Mouse (Mus musculus) limb, embryonic 10.5 days (tissue): ENCODE results near the gene Gm17545. TPM values are rescaled to one million over a fixed set of nuclear protein-coding genes. Genes with fewer than 3 reads are reported as not detected.

Experiments
- DNase-seq: peaks from one replicate; pipeline ENCODE4 v3.0.0-alpha.2; 2017; ENCODE audit warnings: low spot score
- H3K27ac ChIP-seq: fragments of 300-500 bp; sonication (generic); 2 replicates; pipeline ENCODE4 v1.5.1; 2016; ENCODE audit warnings: mild to moderate bottlenecking
- H3K27me3 ChIP-seq: fragments of 300-500 bp; sonication (generic); 2 replicates; pipeline ENCODE4 v1.6.1; 2016; ENCODE audit warnings: low read depth, mild to moderate bottlenecking; ENCODE audit not compliant: poor library complexity, severe bottlenecking
- H3K36me3 ChIP-seq: fragments of 300-500 bp; sonication (generic); 2 replicates; pipeline ENCODE4 v1.6.1; 2016; ENCODE audit warnings: mild to moderate bottlenecking, moderate library complexity
- H3K4me1 ChIP-seq: fragments of 300-500 bp; sonication (generic); 2 replicates; pipeline ENCODE4 v1.6.1; 2016
- H3K4me3 ChIP-seq: fragments of 300-500 bp; sonication (generic); 2 replicates; pipeline ENCODE4 v1.5.1; 2016; ENCODE audit warnings: mild to moderate bottlenecking, moderate library complexity
- H3K9me3 ChIP-seq: fragments of 300-500 bp; sonication (generic); replicated peaks from 2 replicates; pipeline ENCODE4 v1.6.1; 2016; ENCODE audit warnings: mild to moderate bottlenecking
- WGBS: fragments of 180-500 bp; shearing (Covaris S2); methylation state at CpG from one replicate; pipeline ENCODE4 v1.1.7; 2016; 5-methylcytosine and 5-hydroxymethylcytosine counted together
- polyA plus RNA-seq: library from polyadenylated mRNA; unstranded; fragments of >200 nt; fragmentation: Nextera tagmentation; extraction: Ambion mirVana; gene quantifications from 2 replicates; pipeline ENCODE4 v1.2.1, GENCODE M21; 2016

The Gm17545 gene
- polyA plus RNA-seq, 1 experiment from 2014 or later, result not detected

DNA sequence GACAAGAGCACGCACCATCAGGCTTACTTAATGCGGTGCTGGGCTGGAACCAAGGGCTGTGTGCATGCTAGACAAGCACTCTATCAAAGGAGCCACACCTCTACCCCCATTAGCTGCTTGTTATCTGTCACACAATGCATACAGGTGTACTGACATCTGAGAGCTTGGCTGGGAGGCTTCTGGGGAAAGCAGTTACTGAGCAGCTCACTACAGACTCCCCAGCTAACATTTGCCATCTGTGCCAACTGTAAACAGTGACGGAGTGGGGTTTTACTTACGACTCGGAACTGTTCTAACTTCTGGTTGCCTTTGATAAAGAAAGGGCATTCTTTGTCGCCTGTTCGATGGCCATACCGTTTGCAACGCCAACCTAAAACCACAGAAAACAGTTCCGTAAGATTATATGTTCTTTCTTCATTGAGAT lies 577 bp upstream of the Gm17545 start:
- no peaks in the 10 kb centered on the region for H3K9me3 ChIP-seq
- H3K4me1 ChIP-seq, result no peaks in the 10 kb centered on the region
- H3K27ac ChIP-seq, result no peak overlapping the region
- peaks cover 98% of the 10 kb centered on the region for H3K36me3 ChIP-seq
- H3K4me3 ChIP-seq, result no peak overlapping the region
- 96% methylated on average over 10 of the region's 10 CpGs for WGBS
- no peaks in the 10 kb centered on the region for H3K27me3 ChIP-seq
- DNase-seq, result no peak

- Histone ChIP-seq H3K9me3 (no peaks in the 10 kb centered on the region), H3K4me3 (no peak overlapping the region), H3K27ac (no peak overlapping the region), H3K27me3 (no peaks in the 10 kb centered on the region), H3K4me1 (no peaks in the 10 kb centered on the region), H3K36me3 (peaks cover 86% of the 10 kb centered on the region)
- DNase-seq, result no peak
These were observed 951 bp downstream of the Gm17545 start for GRCm38 (mm10) chr9:22455041-22455440.

DNA sequence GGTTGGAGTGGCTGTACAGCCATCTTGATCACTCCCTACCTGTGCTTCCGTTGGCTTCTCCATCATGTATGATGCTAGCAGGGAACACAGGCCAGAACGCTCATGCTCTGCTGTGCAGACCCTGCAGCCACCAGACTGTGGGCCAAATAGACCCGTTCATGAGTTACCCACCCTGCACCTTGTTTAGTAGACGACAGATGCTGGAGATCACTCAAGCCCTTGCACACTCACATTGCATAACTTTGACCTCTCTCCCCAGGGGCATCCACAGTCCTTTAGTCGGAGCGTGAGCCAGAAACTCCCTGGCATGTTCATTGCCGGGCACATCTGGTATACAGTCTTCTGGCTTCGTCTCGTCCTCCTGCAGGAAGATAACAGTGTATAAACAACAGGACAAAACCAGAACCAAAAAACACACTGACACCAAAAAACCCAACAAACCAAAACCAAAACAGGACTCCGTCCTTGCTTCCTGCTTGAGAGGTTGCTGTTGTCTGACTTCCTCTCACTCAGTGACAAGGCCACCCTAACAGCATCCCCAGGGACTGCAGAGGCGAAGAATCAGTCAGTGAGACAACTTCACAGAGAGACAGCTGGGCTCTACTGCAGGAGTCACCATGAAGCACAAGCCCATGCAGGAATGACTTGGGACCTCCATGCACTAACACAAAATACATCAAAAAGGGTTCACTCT lies 3.2 kb downstream of the Gm17545 start:
- no peak for DNase-seq
- peaks cover 80% of the 10 kb centered on the region for H3K36me3 ChIP-seq
- no peaks in the 10 kb centered on the region for H3K4me1 ChIP-seq
- H3K27ac ChIP-seq, result no peak overlapping the region
- no peaks in the 10 kb centered on the region for H3K27me3 ChIP-seq
- no peaks in the 10 kb centered on the region for H3K9me3 ChIP-seq
- 94% methylated on average over 11 of the region's 11 CpGs for WGBS
- no peak overlapping the region for H3K4me3 ChIP-seq

DNA sequence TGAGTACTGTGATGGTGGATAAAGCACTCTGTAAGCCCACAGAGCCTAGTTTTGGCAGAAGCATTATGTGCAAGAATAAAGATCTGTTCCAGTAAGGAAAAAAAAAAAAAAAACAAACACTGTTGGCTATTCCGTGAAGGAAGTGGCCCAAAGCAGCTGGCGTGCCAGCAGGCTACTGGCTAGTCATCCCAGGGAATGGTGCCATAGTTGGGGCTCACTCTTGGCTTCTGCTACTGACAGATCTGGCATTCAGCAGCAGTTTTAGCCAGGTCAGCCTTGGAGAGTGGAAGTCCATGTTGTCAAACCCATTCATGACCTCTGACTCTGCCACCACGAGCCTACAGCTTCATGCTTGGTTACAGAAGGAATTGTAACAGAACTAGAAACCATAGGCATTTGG lies 7.9 kb downstream of the Gm17545 start:
- Histone ChIP-seq H3K27me3 (no peaks in the 10 kb centered on the region), H3K27ac (no peak overlapping the region), H3K4me3 (no peak overlapping the region), H3K4me1 (peaks cover under 1% of the 10 kb centered on the region; the same call in 1 of the 2 replicates), H3K9me3 (no peaks in the 10 kb centered on the region), H3K36me3 (peaks cover 64% of the 10 kb centered on the region)
- DNase-seq, result no peak
- 96% methylated on average over 3 of the region's 3 CpGs for WGBS

- no peak for DNase-seq
- H3K9me3 ChIP-seq, result no peaks in the 10 kb centered on the region
- whole genome bisulfite sequencing, result 96% methylated on average over 5 of the region's 5 CpGs
- H3K4me3 ChIP-seq, result no peak overlapping the region
- H3K27ac ChIP-seq, result no peak overlapping the region
- peaks cover 9% of the 10 kb centered on the region for H3K4me1 ChIP-seq
- peaks cover 40% of the 10 kb centered on the region for H3K36me3 ChIP-seq
- no peaks in the 10 kb centered on the region for H3K27me3 ChIP-seq
These were observed 12.1 kb downstream of the Gm17545 start for GRCm38 (mm10) chr9:22466212-22466611.

GRCm38 (mm10) chr9:22467371-22468169 lies 13.5 kb downstream of the Gm17545 start:
- no peaks in the 10 kb centered on the region for H3K27me3 ChIP-seq
- peaks cover 28% of the 10 kb centered on the region for H3K36me3 ChIP-seq
- peak; percentile 77 for DNase-seq
- no peaks in the 10 kb centered on the region for H3K9me3 ChIP-seq
- H3K4me1 ChIP-seq, result peaks cover 9% of the 10 kb centered on the region
- H3K4me3 ChIP-seq, result peak overlapping the region; percentile 93
- 1% methylated on average over 72 of the region's 73 CpGs for WGBS
- peak overlapping the region; percentile 95 for H3K27ac ChIP-seq

GRCm38 (mm10) chr9:22468170-22468898 lies 14.2 kb downstream of the Gm17545 start:
- peaks cover 9% of the 10 kb centered on the region for H3K4me1 ChIP-seq
- H3K27me3 ChIP-seq, result no peaks in the 10 kb centered on the region
- peak overlapping the region; percentile 93 for H3K4me3 ChIP-seq
- H3K9me3 ChIP-seq, result no peaks in the 10 kb centered on the region
- peak overlapping the region; percentile 95 for H3K27ac ChIP-seq
- peak; percentile 90 for DNase-seq
- peaks cover 26% of the 10 kb centered on the region for H3K36me3 ChIP-seq
- WGBS, result 3% methylated on average over 43 of the region's 43 CpGs

DNA sequence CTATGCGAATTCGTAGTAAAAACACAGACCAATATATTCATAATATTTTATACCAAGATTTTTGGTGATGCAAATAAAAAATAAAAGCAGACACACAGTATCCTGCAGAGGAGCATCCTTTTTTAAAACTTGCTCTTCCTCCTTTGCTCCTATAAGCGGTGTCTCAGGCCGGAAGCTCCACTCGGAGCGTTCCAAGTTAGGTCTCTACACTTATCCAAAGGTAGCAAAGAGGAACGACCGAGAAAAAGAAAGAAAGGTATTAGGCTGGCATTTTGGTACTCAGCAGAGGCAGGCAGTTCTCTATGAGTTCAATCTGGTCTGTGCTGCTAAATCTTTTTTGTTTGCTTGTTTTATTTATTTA lies 14.8 kb downstream of the Gm17545 start:
- peaks cover 9% of the 10 kb centered on the region for H3K4me1 ChIP-seq
- no peaks in the 10 kb centered on the region for H3K9me3 ChIP-seq
- no peaks in the 10 kb centered on the region for H3K27me3 ChIP-seq
- no peak overlapping the region for H3K4me3 ChIP-seq
- H3K36me3 ChIP-seq, result peaks cover 24% of the 10 kb centered on the region
- DNase-seq, result no peak
- H3K27ac ChIP-seq, result no peak overlapping the region
- 75% methylated on average over 8 of the region's 8 CpGs for WGBS

GRCm38 (mm10) chr9:22469643-22470042 lies 15.6 kb downstream of the Gm17545 start, which contains the start of gene Rp9:
Rp9 (minus strand) TSS chr9:22469743.
- 86% methylated on average over 3 of the region's 3 CpGs for WGBS
- Histone ChIP-seq H3K4me3 (peak within 1 kb of the TSS; percentile 93), H3K27ac (peak within 1 kb of the TSS; percentile 95), H3K36me3 (peaks cover 17% of the 10 kb centered on the region), H3K4me1 (peaks cover 9% of the 10 kb centered on the region), H3K9me3 (no peaks in the 10 kb centered on the region), H3K27me3 (no peaks in the 10 kb centered on the region)
- DNase-seq, result no peak

- WGBS, result 0% methylated on average over 25 of the region's 25 CpGs
- H3K4me1 ChIP-seq, result peaks cover 7% of the 10 kb centered on the region
- H3K27ac ChIP-seq, result peak within 1 kb of the TSS; percentile 79
- H3K4me3 ChIP-seq, result peak within 1 kb of the TSS; percentile 76
- DNase-seq, result peak; percentile 89
- no peaks in the 10 kb centered on the region for H3K9me3 ChIP-seq
- no peaks in the 10 kb centered on the region for H3K36me3 ChIP-seq
- no peaks in the 10 kb centered on the region for H3K27me3 ChIP-seq
These were observed 21.4 kb downstream of the Gm17545 start, which contains the start of gene Bbs9 for GRCm38 (mm10) chr9:22475424-22475868. Bbs9 (plus strand) TSS chr9:22475715.

DNA sequence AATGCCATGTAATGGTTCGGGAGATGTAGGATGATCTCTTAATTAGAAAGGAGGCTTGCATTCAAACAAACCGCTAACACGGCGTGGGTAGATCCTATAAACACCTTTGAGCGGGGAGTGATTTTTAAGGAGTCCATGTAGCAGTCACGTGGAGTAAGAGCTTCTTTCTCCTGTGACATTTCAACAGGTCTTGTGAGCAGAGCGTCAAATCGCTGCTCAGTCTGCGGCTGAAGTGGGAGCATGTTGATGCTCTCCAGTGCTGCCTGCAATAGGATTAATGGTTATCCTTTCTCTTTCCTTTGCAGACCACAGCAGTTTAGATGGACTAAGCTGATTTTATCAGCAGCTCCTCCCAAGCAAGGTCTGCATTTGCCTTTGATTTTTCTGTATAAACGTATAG lies 22.2 kb downstream of the Gm17545 start:
- no peak overlapping the region for H3K27ac ChIP-seq
- 6% methylated on average over 10 of the region's 10 CpGs for WGBS
- H3K9me3 ChIP-seq, result no peaks in the 10 kb centered on the region
- H3K36me3 ChIP-seq, result no peaks in the 10 kb centered on the region
- no peaks in the 10 kb centered on the region for H3K27me3 ChIP-seq
- peak overlapping the region; percentile 76 for H3K4me3 ChIP-seq
- H3K4me1 ChIP-seq, result peaks cover 7% of the 10 kb centered on the region
- no peak for DNase-seq

DNA sequence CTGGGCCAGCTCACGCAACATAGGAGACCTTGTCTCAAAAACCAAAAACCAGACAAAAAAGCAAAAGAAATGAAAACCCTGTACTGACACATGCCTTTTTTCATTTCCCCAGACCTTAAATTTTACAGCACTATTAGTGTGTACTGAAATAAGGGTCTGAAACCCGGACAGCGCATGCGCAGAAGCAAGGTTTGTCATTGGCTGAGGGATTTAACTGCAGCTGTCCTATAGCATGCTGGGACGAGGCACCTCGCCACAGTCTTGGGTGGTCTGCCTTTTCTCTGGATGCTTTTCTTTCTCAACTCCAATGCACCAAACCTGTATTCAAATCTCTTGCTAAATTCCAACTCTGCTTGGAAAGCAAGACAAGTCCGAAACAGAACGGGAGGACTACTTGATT lies 24.9 kb downstream of the Gm17545 start:
- Histone ChIP-seq H3K4me1 (peaks cover 7% of the 10 kb centered on the region), H3K36me3 (no peaks in the 10 kb centered on the region), H3K27ac (no peak overlapping the region), H3K4me3 (no peak overlapping the region), H3K9me3 (no peaks in the 10 kb centered on the region), H3K27me3 (no peaks in the 10 kb centered on the region)
- DNase-seq, result no peak
- WGBS, result 88% methylated on average over 8 of the region's 8 CpGs
